Mouse (Mus musculus): ENCODE results near the gene Suv39h1. TPM values are rescaled to one million over a fixed set of nuclear protein-coding genes. Genes with fewer than 3 reads are reported as not detected.
"Not testable (repeated sequence)": the region's sequence is repeated elsewhere in the genome, so short reads cannot be mapped to it uniquely, and the experiment has no call there.

The Suv39h1 gene
- 50.2 and 50.9 TPM in 2 replicates for polyA plus RNA-seq (2015; fragmentation: Nextera tagmentation; extraction: Ambion mirVana)

DNA sequence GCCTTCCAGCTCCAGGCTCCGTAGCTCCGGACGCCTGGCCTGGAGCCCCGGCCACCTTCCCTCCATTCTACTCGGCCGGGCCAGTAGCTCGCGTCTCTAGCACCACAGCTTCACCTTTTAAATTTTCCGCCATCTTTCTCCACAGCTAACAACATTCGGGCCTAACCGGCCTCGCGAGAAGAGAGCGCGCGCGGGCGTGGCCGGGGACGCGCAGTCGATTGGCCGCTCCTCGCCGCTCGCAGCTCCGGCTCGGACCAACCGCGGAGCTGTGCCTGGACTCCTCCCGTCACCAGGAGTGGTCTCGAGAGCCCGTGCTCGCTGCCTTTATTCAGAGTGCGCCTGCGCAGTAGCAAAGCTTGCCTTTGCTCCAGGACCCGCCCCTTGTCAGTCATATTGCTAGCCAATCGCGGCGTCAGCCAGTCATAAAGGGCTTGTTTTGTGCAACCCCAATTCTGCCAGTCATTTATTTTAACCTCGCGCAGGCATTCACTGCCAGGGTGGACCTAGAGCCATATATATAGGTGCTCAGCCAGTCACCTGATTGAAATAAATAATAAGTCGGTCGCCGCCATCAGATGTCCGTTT is at the start of gene Suv39h1:
TSS of gene Suv39h1 (minus strand) at position 331 of the 585 bp plus-strand sequence.
- Histone ChIP-seq H3K27me3 (no peaks in the 10 kb centered on the region), H3K4me3 (peak within 1 kb of the TSS; percentile 58), H3K36me3 (peaks cover 6% of the 10 kb centered on the region; the same call in 1 of the 2 replicates), H3K4me1 (peaks cover 6% of the 10 kb centered on the region; the same call in 1 of the 2 replicates), H3K27ac (replicated peaks) (peak within 1 kb of the TSS; percentile 85), H3K9ac (replicated peaks) (peak within 1 kb of the TSS; percentile 57), H3K9me3 (no peaks in the 10 kb centered on the region), H3K4me2 (replicated peaks) (peak within 1 kb of the TSS; percentile 53)
- 15% methylated on average over 46 of the region's 46 CpGs for WGBS
- ATAC-seq (replicated peaks): peak; percentile 97

- H3K9ac ChIP-seq (replicated peaks): no peak overlapping the region
- H3K36me3 ChIP-seq: peaks cover 16% of the 10 kb centered on the region; the same call in 1 of the 2 replicates
- no peak overlapping the region for H3K4me3 ChIP-seq
- no peak overlapping the region for H3K27ac ChIP-seq (replicated peaks)
- H3K4me1 ChIP-seq: no peaks in the 10 kb centered on the region
- H3K27me3 ChIP-seq: no peaks in the 10 kb centered on the region
- WGBS: 85% methylated on average over 6 of the region's 6 CpGs
- no peak overlapping the region for H3K4me2 ChIP-seq (replicated peaks)
- H3K9me3 ChIP-seq: no peaks in the 10 kb centered on the region
- ATAC-seq (replicated peaks): no peak
Measured at GRCm38 (mm10) chrX:8123821-8124470, 49.4 kb upstream of the Suv39h1 start.

- Histone ChIP-seq H3K4me1 (no peaks in the 10 kb centered on the region), H3K9me3 (no peaks in the 10 kb centered on the region), H3K27ac (replicated peaks) (no peak overlapping the region), H3K4me2 (replicated peaks) (no peak overlapping the region), H3K36me3 (no peaks in the 10 kb centered on the region), H3K4me3 (no peak overlapping the region), H3K27me3 (no peaks in the 10 kb centered on the region), H3K9ac (replicated peaks) (no peak overlapping the region)
- no peak for ATAC-seq (replicated peaks)
Measured at GRCm38 (mm10) chrX:8117264-8117663, 42.7 kb upstream of the Suv39h1 start.

- Histone ChIP-seq H3K27me3 (no peaks in the 10 kb centered on the region), H3K27ac (replicated peaks) (no peak overlapping the region), H3K4me3 (no peak overlapping the region), H3K9me3 (no peaks in the 10 kb centered on the region), H3K9ac (replicated peaks) (no peak overlapping the region), H3K36me3 (no peaks in the 10 kb centered on the region), H3K4me2 (replicated peaks) (no peak overlapping the region), H3K4me1 (no peaks in the 10 kb centered on the region)
- ATAC-seq (replicated peaks): no peak
- 79% methylated on average over 4 of the region's 4 CpGs for WGBS
Measured at GRCm38 (mm10) chrX:8115275-8115674, 40.7 kb upstream of the Suv39h1 start.

DNA sequence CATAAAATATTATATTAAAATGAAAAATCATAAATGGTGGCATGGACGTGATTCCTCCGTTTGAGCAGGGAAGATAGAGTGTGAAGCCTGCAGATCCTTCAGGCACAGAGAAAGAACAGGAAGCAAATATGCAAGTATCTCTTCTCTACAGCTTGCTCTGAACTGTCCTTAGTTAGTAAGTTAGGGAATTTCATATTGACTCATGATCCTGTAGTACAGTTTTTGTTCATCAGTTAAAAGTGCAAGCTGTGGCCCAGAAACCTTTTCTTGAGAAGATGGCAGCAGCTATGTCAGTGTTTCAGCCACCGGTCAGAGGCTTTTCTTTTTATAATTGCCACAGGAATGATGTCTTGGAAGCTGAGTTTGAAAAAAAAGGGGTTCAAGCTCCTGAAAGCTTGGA is 30.5 kb upstream of the Suv39h1 start:
- Histone ChIP-seq H3K9me3 (no peaks in the 10 kb centered on the region), H3K36me3 (no peaks in the 10 kb centered on the region)
- no peak for ATAC-seq (replicated peaks)

DNA sequence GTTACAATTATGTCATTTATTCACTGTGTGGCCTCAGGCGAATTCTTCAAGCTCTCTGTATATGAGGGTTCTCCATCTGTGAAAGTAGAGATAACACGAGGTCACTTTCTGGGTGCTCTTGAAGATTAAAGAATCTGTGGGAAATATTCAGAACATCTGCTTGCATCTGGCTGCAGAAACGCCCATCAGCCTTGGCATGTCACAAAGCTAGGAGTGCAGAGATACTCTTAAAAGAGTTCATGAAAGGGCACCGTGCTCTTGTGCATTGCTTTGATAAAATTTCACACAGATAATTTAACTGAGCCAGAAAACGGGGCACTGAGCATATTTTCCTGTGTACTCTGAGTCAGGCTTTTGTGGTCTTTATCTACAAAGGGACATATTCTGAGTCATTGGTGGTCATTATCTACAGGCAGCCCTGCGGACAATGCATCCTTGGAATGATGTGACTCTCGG is 27.7 kb upstream of the Suv39h1 start:
- Histone ChIP-seq H3K9me3 (no peaks in the 10 kb centered on the region), H3K27ac (replicated peaks) (no peak overlapping the region), H3K27me3 (no peaks in the 10 kb centered on the region), H3K9ac (replicated peaks) (no peak overlapping the region), H3K4me1 (peaks cover 5% of the 10 kb centered on the region), H3K4me2 (replicated peaks) (no peak overlapping the region), H3K36me3 (no peaks in the 10 kb centered on the region), H3K4me3 (no peak overlapping the region)
- WGBS: 63% methylated on average over 7 of the region's 7 CpGs
- no peak for ATAC-seq (replicated peaks)

More for the DNA sequence above, 30.5 kb upstream of the Suv39h1 start:
- H3K4me2 ChIP-seq (replicated peaks): no peak overlapping the region
- no peaks in the 10 kb centered on the region for H3K27me3 ChIP-seq
- peaks cover 5% of the 10 kb centered on the region for H3K4me1 ChIP-seq
- WGBS: 92% methylated on average over 3 of the region's 3 CpGs
- H3K9ac ChIP-seq (replicated peaks): no peak overlapping the region
- no peak overlapping the region for H3K4me3 ChIP-seq
- H3K27ac ChIP-seq (replicated peaks): no peak overlapping the region

- Histone ChIP-seq H3K4me2 (replicated peaks) (no peak overlapping the region; the same call in 1 of the 2 replicates), H3K4me3 (no peak overlapping the region), H3K27me3 (no peaks in the 10 kb centered on the region), H3K27ac (replicated peaks) (peak overlapping the region; percentile 89), H3K9ac (replicated peaks) (peak overlapping the region; percentile 19; the same call in 1 of the 2 replicates), H3K4me1 (peaks cover 5% of the 10 kb centered on the region), H3K36me3 (no peaks in the 10 kb centered on the region), H3K9me3 (no peaks in the 10 kb centered on the region)
- WGBS: 28% methylated on average over 3 of the region's 3 CpGs
- peak; percentile 60 for ATAC-seq (replicated peaks)
Measured at GRCm38 (mm10) chrX:8101017-8101416, 26.5 kb upstream of the Suv39h1 start.

- Histone ChIP-seq H3K4me2 (replicated peaks) (no peak overlapping the region), H3K27me3 (no peaks in the 10 kb centered on the region), H3K36me3 (no peaks in the 10 kb centered on the region), H3K9ac (replicated peaks) (no peak overlapping the region), H3K4me1 (peaks cover 5% of the 10 kb centered on the region), H3K9me3 (no peaks in the 10 kb centered on the region), H3K27ac (replicated peaks) (no peak overlapping the region), H3K4me3 (no peak overlapping the region)
- WGBS: 61% methylated on average over 4 of the region's 4 CpGs
- ATAC-seq (replicated peaks): no peak
Measured at GRCm38 (mm10) chrX:8099435-8099834, 24.9 kb upstream of the Suv39h1 start.

DNA sequence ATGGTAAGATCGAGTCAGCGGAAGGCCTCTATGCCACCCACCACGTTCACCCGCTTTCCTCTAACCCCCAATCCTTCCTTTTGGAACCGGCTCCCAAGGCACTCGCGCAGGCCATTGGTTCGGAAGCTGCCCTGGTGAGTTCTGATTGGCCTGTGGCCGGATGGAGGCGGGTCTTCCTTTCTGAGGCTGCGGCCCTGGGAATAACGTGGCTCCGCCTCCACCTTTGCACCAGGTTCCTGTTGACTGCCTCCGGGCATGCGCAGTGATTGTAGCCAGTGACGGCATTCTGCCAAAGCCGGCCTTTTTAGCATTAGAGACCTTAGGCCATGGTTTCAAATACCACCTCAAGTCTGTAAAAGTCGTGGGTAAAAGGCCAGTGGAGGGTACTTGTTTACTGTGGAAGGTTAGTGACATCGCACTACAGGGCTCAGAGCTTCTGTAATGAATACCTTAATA is 22.3 kb upstream of the Suv39h1 start:
- Histone ChIP-seq H3K27ac (replicated peaks) (peak overlapping the region; percentile 63), H3K36me3 (no peaks in the 10 kb centered on the region), H3K9ac (replicated peaks) (0 out of 2 replicates have a peak overlapping the region, but pooled peaks have one; percentile 15), H3K27me3 (no peaks in the 10 kb centered on the region), H3K9me3 (no peaks in the 10 kb centered on the region), H3K4me2 (replicated peaks) (peak overlapping the region; percentile 33), H3K4me3 (peak overlapping the region; percentile 32), H3K4me1 (peaks cover 5% of the 10 kb centered on the region)
- WGBS: 16% methylated on average over 18 of the region's 19 CpGs
- peak; percentile 92 for ATAC-seq (replicated peaks)

DNA sequence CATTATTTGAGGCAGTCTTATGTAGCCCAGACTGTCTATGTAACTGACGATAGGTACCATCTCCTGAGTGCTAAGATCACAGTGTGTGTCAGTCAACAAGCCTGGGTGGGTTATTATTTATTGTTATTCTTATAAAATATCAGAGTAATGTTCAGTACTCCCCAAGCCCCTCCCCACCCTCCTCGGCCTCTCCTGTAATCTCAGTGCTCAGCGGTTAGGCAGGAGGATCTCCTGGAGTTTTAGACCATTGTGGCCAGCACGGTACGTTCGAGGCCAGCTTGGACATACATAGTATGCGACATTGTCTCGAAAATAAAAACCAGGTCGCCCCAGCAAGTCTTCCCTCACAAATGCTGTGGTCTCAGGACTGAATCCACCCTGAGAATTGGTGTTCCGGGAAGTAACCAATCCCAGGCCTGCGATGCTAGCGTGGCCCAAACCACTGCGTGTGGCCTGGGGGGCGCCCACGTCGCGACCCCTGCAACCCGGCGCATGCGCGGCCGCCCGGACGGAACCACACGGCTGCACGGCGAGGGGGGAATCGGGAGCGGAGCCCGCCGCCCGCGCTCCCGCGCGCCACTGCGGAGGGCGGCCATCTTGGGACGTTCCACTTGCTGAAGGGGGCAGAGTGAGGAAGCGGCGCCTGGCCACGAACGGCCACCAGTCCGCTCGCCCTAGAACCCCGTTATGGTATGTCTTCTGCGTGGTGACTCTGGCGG is 21.7 kb upstream of the Suv39h1 start:
- H3K36me3 ChIP-seq; H3K9ac ChIP-seq (replicated peaks); H3K4me1 ChIP-seq; H3K9me3 ChIP-seq; H3K27me3 ChIP-seq: not testable (repeated sequence)
- WGBS: 10% methylated on average over 17 of the region's 48 CpGs
- peak overlapping the region; percentile 32 for H3K4me3 ChIP-seq
- ATAC-seq (replicated peaks): peak; percentile 89
- peak overlapping the region; percentile 37 for H3K4me2 ChIP-seq (replicated peaks)
- H3K27ac ChIP-seq (replicated peaks): peak overlapping the region; percentile 63

- WGBS: 84% methylated on average over 10 of the region's 10 CpGs
- H3K36me3 ChIP-seq: no peaks in the 10 kb centered on the region
- no peaks in the 10 kb centered on the region for H3K9me3 ChIP-seq
- H3K9ac ChIP-seq (replicated peaks): no peak overlapping the region
- no peak overlapping the region for H3K27ac ChIP-seq (replicated peaks)
- peaks cover 2% of the 10 kb centered on the region for H3K4me1 ChIP-seq
- H3K27me3 ChIP-seq: no peaks in the 10 kb centered on the region
- no peak for ATAC-seq (replicated peaks)
- H3K4me3 ChIP-seq: peak overlapping the region; percentile 31
- H3K4me2 ChIP-seq (replicated peaks): peak overlapping the region; percentile 37
Measured at GRCm38 (mm10) chrX:8095546-8095945, 21.0 kb upstream of the Suv39h1 start.

GRCm38 (mm10) chrX:8090954-8091347 is 16.4 kb upstream of the Suv39h1 start:
- ATAC-seq (replicated peaks); H3K4me2 ChIP-seq (replicated peaks); H3K4me1 ChIP-seq; H3K27ac ChIP-seq (replicated peaks); H3K9ac ChIP-seq (replicated peaks); H3K9me3 ChIP-seq; H3K36me3 ChIP-seq; H3K27me3 ChIP-seq; H3K4me3 ChIP-seq: not testable (repeated sequence)
- 70% methylated on average over 5 of the region's 5 CpGs for WGBS
